Mouse (Mus musculus): ENCODE data around the gene Gm6882.
"Not testable (repeated sequence)": the region's sequence is repeated elsewhere in the genome, so short reads cannot be mapped to it uniquely, and the experiment has no call there.

The Gm6882 gene

DNA sequence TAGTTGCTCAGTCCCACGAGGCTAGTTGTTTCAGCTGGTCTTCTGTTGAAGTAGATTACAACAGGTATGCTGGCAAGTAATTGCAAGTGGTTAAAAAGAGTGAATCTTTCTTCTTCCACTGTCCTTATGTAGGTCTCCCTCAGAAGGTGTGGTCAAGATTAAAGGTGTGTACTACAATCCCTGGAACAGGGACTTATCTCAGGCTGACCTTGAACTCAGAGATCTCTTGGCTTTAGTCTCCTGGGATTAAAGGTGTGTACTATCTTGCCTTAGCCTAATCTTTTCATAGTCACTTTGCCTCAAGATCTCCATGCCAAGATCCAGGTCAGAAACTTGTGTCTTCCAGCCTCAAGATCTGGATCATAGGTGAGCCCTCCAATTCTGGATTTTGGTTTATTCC is at the start of gene Gm6882:
Gm6882 (minus strand) TSS at position 101 of the 400 bp plus-strand sequence.
- not testable (repeated sequence) for DNase-seq
